Mouse (Mus musculus) regulatory T cell (primary cell): Measurements from ENCODE around the gene Fgfrl1.

Experiments
- in situ Hi-C: fragments of 300-600 bp; cut with MboI, MseI; formaldehyde crosslinking; loops from one replicate; pipeline ENCODE4 v1.15.1; 2025; ENCODE audit warnings: high pct_unique_total_duplicates

Gene Fgfrl1

DNA sequence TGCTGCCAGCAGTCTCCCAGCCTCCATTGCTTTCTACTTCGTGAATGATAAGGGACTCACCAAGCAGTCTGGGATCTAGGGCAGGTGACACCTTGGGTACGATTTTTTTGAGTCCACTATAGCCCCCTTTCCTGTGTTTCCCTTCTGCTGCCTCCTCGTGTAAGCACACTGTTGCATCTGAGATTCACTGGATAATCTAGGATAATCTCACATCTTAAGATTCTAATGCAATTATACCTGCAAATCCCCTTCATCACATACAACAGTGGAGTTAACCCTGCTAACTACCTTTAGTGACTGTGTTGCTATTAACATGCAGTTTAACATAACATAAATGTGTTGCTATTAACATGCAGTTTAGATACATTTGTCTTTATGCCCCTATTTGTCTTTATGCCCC lies 27.1 kb upstream of the Fgfrl1 start:
- in situ Hi-C loops = no loop called here

GRCm38 (mm10) chr5:108667370-108667769 lies 24.8 kb upstream of the Fgfrl1 start:
- in situ Hi-C loops = no loop called here

DNA sequence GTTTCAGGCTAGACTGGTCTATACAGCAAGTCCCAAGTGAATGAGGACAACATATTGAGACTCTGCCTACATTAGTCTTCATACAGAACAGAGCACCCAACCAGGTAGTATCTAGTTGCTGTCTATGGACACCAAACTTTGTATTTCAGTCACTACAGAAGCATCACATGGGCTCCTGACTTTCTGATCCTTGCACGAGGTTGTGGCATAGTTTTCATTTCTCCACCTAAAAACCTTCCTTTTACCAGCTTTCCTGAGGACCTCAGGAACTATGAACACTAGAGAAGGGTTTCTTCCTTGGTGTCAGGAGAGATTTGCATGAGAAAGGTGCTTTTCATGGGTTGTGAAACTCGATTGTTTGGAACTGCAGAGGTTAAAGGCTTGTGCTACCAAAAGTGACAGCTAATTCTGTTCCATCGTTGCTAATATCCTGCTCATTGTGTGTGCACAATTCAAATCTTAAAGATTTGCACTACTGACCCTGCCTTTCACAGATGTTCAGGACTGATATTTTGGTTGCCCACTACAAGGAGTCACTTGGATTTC lies 23.7 kb upstream of the Fgfrl1 start:
- in situ Hi-C loops = no loop called here

GRCm38 (mm10) chr5:108668977-108669936 lies 22.9 kb upstream of the Fgfrl1 start, which contains the start of gene Dgkq:
Dgkq (minus strand) TSS chr5:108669672.
- in situ Hi-C loops = no loop called here

- in situ Hi-C loops = no loop called here
Observed at GRCm38 (mm10) chr5:108669986-108670385, 22.2 kb upstream of the Fgfrl1 start.

DNA sequence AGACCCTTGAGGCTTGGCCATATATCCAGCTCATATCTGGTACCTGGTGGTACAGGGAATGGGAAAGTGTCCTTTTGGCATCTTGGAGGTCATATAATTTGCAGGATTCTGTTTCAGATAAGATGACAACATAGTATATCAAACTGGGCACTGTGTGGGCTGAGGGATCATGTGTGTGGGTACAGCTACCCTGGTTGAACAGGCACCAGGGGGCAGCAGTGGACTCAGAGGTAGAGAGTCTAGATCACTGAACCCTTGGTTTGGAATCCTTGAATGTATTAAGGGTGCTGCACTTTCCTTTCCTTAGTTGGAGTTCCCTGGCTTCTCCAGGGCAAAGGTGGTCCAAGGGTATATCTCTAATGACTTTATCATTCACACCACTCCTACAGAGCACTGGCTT lies 21.4 kb upstream of the Fgfrl1 start:
- in situ Hi-C loops = no loop called here

DNA sequence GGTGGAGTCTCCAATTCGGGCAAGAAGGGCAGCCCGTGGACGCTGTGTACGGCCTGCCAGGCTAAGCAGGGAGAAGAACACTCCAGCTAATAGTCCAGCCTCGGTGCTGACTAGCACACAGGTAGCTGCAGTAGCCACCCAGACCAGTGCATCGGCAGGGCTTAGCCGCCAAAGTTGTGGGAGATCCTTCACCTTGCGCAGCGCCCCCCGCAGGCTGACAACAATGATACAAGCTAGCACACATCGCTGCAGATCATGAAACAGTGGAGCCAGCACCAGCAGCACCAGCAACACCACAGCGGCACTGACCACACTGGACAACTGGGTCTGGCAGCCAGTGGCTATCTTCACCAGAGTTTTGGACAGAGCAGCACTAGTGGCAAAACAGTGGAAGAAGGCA lies 20.4 kb upstream of the Fgfrl1 start:
- in situ Hi-C loops = no loop called here

DNA sequence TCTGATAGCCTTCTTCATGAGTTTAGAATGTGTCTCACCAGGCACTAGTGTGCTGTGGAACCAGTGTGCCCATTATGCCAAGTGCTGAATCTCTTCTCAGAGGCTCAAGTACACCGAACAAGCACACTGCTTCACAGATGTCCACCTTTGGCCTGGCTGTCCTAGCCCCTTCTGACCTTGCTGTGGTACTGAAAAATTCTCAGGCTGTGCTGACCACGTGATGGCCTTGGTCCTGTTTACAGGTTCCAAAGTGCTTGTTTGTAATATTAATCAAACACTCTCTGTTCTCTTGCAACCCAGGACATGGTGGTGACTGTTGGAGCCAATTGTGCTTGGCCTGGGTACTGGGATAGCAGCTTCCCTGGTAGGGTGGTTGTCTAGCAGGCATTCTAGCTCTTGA lies 17.6 kb upstream of the Fgfrl1 start:
- in situ Hi-C loops = no loop called here

- in situ Hi-C loops = no loop called here
Observed at GRCm38 (mm10) chr5:108675251-108675816, 16.8 kb upstream of the Fgfrl1 start, which contains the start of gene Slc26a1. Slc26a1 (minus strand) TSS chr5:108675569.

- in situ Hi-C loops = no loop called here
Observed at GRCm38 (mm10) chr5:108676772-108677498, 15.2 kb upstream of the Fgfrl1 start.

GRCm38 (mm10) chr5:108677605-108678295 lies 14.4 kb upstream of the Fgfrl1 start:
- in situ Hi-C loops = no loop called here

DNA sequence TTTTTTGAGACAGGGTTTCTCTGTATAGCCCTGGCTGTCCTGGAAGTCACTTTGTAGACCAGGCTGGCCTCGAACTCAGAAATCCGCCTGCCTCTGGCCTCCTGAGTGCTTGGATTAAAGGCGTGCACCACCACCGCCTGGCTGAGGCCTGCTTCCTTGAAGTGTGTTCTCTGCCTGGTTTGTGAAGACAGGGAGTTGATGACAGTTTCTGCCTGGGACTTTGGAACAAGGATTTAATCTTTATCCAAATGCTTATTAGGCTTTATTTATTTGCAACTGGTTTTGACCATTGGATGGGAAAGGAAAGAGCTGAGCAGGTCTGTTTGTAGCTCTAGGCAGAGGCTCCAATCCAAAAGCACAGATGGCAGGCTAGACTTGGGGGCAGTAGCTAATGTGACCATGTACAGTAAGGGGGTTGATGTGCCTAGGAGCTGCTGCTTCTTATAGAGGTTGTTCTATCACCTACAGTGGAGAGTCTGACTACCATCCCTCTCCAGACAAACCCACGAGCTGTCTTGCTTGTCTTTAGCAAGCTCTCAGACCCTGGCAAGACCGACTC lies 13.8 kb upstream of the Fgfrl1 start:
- in situ Hi-C loops = no loop called here

DNA sequence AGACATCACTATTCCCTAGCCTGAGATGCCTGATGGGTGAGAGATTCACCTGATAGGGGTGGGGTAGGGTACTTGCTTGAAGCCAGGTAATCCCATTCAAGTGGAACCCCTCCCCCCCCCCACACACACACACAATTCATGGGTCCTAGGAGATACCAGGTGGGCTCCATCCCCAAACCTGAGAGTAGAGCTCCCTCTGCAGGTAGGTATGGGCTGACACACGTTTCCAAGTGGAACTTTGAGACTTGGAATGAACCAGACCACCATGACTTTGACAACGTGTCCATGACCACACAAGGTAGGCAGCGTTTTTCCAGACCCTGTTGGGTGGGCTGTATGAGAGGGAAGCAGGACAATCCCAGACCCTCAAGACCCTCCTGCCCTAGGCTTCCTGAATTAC lies 12.3 kb upstream of the Fgfrl1 start:
- in situ Hi-C loops = no loop called here

DNA sequence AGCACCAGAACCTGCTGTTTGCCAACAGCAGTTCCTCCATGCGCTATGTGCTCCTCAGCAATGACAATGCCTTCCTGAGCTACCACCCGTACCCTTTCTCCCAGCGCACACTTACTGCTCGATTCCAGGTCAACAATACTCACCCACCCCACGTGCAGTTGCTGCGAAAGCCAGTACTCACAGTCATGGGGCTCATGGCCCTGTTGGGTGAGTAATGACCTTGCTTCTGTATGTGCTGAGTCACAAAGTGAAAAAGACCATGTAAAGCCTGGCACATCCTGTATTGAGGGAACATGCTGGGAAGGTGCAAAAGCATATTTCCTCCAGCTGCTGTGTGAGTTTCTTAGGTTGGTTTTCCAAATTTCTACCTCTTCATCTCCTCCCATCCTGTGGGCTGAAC lies 11.3 kb upstream of the Fgfrl1 start:
- in situ Hi-C loops = no loop called here

DNA sequence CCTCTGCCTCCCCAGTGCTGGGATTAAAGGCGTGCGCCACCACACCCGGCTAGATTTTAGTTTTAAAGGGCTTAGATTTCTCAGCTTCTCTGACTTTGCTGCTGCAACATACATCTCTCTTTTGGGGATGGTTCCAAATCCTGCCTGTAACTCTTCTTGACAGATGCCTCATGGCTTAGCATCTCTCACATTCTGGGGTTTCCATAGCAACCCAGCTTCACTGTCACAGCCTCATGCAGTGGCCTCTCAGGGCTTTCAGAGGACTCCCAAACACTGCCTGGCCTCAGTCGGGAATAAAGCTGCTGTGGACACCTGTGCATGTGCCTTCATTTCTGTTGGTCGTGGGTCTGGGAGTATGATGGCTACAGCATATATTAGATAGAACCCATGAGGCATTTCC lies 3.1 kb upstream of the Fgfrl1 start:
- in situ Hi-C loops = no loop called here

- in situ Hi-C loops = no loop called here
Observed at GRCm38 (mm10) chr5:108691152-108691551, 1.0 kb upstream of the Fgfrl1 start.

DNA sequence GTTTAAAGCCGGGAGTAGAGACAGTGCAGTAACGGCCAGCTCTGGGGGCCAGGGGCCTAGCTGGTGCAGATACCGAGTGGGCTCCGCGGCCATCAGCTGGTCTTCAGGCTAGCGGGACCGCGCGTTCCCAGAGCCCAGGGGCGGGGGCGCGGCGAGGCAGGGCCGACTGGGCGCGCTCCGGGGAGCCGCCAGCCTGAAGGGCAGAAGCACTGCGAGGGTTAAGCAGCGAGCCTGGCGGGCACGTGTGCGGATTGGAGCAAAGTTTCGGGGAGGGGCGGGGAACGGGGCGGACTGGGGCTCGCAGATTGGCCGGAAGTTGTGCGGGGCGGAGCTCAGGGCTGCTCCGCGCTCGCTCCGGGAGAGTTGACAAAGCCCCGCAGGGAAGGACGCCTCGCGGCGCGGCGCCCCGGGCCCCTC lies 1.7 kb downstream of the Fgfrl1 start:
- in situ Hi-C loops = no loop called here

DNA sequence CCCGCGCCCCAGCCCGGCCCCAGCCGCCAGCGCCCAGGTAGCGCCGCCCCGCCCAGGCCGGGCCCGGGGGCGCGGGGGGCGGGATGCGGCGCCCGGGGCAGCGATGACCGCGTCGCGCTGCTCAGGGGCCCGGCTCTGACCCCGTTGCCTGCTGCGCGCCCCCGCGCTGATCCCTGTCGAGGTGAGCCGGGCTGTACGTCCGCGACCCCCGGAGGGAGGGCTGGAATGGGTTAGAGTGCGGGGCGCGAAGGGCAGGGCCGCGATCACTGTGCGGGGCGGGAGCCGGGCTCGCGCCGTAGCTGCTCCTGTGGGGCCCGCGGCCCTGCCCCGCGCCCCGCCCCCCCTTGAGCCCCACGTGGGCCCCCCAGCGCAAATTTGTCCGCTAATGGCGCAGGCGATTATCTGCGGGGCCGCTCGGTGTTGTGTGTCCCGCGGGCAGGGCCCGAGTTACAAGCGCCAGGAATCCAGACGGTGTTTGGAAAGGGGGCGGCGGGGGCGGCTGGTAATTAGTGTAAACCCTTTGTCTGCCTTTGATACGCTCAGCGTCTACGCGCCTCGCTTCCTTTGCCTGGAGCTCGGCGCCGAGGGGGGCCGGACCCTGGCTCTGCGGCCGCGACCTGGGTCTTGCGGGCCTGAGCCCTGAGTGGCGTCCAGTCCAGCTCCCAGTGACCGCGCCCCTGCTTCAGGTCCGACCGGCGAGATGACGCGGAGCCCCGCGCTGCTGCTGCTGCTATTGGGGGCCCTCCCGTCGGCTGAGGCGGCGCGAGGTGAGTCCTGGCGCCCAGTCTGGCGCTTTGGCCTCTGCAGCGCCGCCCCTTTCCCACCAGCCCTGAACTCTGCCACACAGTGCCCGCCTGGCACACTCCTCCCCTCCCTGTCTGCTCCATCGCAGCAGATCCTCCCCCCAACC lies 2.4 kb downstream of the Fgfrl1 start:
- in situ Hi-C loops = no loop called here

DNA sequence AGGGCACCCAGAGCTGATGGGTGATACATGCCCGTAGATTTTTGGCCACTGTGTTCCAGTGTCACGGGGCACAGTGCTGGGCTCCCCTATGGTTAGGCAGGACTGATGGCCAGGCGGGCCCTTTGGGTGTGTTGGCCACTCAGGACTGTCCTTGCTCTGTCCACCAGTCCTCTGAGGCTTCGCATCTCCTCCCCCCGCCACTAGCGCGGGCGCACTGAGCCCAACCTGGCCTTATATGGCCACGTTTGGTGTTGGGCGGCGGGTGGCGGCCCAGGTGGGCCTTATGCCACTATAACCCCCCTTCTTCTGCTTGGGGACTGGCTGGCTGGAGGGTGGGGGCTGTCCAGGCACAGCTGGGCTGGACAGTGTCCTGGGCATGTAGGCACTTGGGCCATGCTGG lies 3.7 kb downstream of the Fgfrl1 start:
- in situ Hi-C loops = no loop called here

DNA sequence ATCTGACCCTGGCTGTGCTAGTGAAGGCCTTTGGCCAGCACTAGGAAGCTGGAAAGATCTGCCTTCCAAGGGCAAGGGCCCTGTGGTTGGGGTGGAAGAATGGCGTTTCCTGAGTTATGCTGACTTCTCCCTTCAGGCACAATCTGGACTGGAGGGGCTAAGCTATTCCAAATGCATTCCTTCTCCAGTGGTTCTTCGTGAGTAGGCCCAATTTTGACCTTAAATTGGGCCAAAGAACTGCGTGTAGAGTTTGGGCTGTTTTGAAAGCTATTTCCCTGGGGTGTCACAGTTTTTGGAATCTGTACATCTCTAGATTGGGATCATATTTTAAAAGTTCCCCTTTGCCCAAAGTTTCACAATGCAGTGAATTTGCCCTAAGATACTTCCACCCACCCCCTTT lies 4.4 kb downstream of the Fgfrl1 start:
- in situ Hi-C loops = no loop called here
